Mouse (Mus musculus) lung, postnatal 0 days (tissue): ENCODE data around the gene Armcx1. TPM values are rescaled to one million over a fixed set of nuclear protein-coding genes. Genes with fewer than 3 reads are reported as not detected.
"Not testable (repeated sequence)": the region's sequence is repeated elsewhere in the genome, so short reads cannot be mapped to it uniquely, and the experiment has no call there.

Source experiments
- ATAC-seq: fragments of 200-750 bp; cut with Nextera tagmentation; 2 replicates; pipeline ENCODE4 v1.8.0; 2017; ENCODE audit warnings: moderate library complexity
- DNase-seq: peaks from one replicate; pipeline ENCODE4 v3.0.0-alpha.2; 2016; ENCODE audit warnings: low spot score
- H3K27ac ChIP-seq: fragments of 300-500 bp; sonication (generic); 2 replicates; pipeline ENCODE4 v1.5.1; 2014; ENCODE audit warnings: antibody characterized with exemption, mild to moderate bottlenecking, low read length, mixed read lengths
- H3K27me3 ChIP-seq: fragments of 300-500 bp; sonication (generic); replicated peaks from 2 replicates; pipeline ENCODE4 v1.6.1; 2014; ENCODE audit warnings: low read length, mixed read lengths; ENCODE audit not compliant: insufficient read depth
- H3K36me3 ChIP-seq: fragments of 300-500 bp; sonication (generic); 2 replicates; pipeline ENCODE4 v1.6.1; 2014; ENCODE audit warnings: low read length, mixed read lengths; ENCODE audit not compliant: insufficient read depth
- H3K4me1 ChIP-seq: fragments of 300-500 bp; sonication (generic); 2 replicates; pipeline ENCODE4 v1.6.1; 2014; ENCODE audit warnings: antibody characterized with exemption, low read depth, low read length, mixed read lengths; ENCODE audit not compliant: insufficient read depth
- H3K4me2 ChIP-seq: fragments of 300-500 bp; sonication (generic); replicated peaks from 2 replicates; pipeline ENCODE4 v1.6.1; 2014; ENCODE audit warnings: low read depth, mild to moderate bottlenecking, low read length, moderate library complexity, mixed read lengths
- H3K4me3 ChIP-seq: fragments of 300-500 bp; sonication (generic); 2 replicates; pipeline ENCODE4 v1.5.1; 2014; ENCODE audit warnings: low read depth, low read length
- H3K9ac ChIP-seq: fragments of 300-500 bp; sonication (generic); replicated peaks from 2 replicates; pipeline ENCODE4 v1.6.1; 2014; ENCODE audit warnings: low read depth, mild to moderate bottlenecking
- H3K9me3 ChIP-seq: fragments of 300-500 bp; sonication (generic); 2 replicates; pipeline ENCODE4 v1.6.1; 2016; ENCODE audit warnings: low read length, mixed read lengths
- CTCF ChIP-seq: IDR thresholded peaks from 2 replicates; pipeline ENCODE4 v1.5.1; 2016; ENCODE audit warnings: antibody characterized with exemption, mild to moderate bottlenecking
- EP300 ChIP-seq: IDR thresholded peaks from 2 replicates; pipeline ENCODE4 v1.6.1; 2016; ENCODE audit warnings: antibody characterized with exemption, mild to moderate bottlenecking, control low read depth
- WGBS: fragments of 180-500 bp; shearing (Covaris S2); extraction: QIAGEN DNeasy Blood & Tissue Kit; methylation state at CpG from one replicate; pipeline ENCODE4 v1.1.7; 2014; 5-methylcytosine and 5-hydroxymethylcytosine counted together
- polyA plus RNA-seq: library from polyadenylated mRNA; unstranded; fragments of >200 nt; fragmentation: Nextera tagmentation; extraction: Ambion mirVana; gene quantifications from 2 replicates; pipeline ENCODE4 v1.2.1, GENCODE M21; 2015

Armcx1 gene
- polyA plus RNA-seq, 1 experiment from 2014 or later: 33.3 TPM

DNA sequence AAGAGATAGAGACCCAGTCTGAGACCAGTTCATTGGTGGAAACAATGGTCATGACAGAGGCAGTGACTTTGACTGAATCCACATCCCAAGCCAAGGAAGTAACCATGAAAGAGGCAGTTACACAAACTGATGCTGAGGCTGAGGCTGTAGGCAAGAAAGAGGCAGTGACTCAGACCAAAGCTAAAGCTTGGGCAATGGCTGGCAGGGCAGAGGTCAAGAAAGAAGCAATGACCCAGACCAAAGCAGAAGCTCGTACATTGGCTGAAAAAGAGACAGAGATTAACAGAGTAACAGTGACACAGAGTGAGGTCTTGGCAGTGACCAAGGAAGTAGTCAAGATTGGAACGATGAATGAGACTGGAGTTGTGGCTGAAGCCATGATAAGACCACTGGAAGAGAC lies 28.1 kb upstream of the Armcx1 start:
- ATAC-seq (no peak), DNase-seq (no peak)
- Histone ChIP-seq H3K9ac (no peak overlapping the region), H3K27ac (no peak overlapping the region), H3K9me3 (no peaks in the 10 kb centered on the region), H3K27me3 (no peaks in the 10 kb centered on the region), H3K4me2 (no peak overlapping the region), H3K4me3 (no peak overlapping the region), H3K36me3 (no peaks in the 10 kb centered on the region), H3K4me1 (no peaks in the 10 kb centered on the region)
- TF ChIP-seq EP300 (no peak), CTCF (no peak)
- WGBS: 62% methylated on average over 2 of the region's 2 CpGs

DNA sequence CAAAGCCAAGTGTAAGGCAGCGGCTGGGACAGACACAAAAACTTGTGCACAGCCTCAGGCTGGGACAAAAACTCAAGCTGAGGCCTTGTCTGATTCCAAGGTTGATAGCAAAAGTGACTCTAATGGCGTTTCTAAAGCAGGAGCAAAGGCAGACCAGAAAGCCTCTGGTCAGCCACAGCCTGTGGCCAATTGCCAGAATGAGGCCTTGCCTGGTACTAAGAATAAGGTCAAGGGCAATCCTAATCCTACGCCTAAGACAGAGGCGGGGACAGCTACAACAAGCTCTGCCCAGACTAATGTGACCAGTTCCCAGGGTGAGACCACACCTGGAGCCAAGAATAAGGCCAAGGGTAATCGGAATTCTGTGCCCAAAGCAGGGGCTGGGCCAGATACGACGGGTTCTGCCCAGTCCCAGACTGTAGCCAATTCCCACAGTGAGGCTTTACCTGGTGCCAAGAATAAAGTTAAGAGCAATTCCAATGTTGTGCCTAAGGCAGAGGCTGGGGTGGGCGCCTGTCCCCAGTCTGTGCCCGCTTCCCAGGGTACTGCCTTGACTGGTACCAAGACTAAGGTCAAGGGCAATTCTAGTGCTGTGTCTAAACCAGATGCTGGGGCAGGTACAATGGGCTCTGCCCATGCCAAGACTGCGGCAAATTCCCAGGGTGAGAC lies 26.8 kb upstream of the Armcx1 start:
- TF ChIP-seq EP300: no peak
- TF ChIP-seq CTCF: no peak
- Histone ChIP-seq H3K4me1 (no peaks in the 10 kb centered on the region), H3K27ac (no peak overlapping the region), H3K36me3 (no peaks in the 10 kb centered on the region), H3K4me2 (no peak overlapping the region), H3K27me3 (no peaks in the 10 kb centered on the region), H3K4me3 (no peak overlapping the region), H3K9ac (no peak overlapping the region), H3K9me3 (no peaks in the 10 kb centered on the region)
- DNase-seq: no peak
- ATAC-seq: no peak
- 86% methylated on average over 10 of the region's 10 CpGs for WGBS

DNA sequence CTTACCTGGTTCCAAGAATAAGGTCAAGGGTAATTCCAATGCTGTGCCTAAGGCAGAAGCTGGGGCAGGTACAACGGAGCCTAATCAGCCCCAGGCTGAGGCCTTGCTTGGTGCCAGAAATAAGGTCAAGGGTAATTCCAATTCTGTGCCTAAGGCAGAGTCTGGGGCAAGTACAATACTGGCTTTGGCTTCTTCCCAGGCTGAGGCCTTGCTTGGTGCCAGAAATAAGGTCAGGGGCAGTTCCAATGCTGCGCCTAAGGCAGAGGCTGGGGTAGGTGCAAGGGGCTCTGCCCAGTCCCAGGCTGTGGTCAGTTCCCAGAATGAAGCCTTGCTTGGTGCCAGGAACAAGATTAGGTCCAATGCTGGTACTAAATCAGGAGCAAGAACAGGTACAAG lies 26.2 kb upstream of the Armcx1 start:
- Histone ChIP-seq H3K36me3 (no peaks in the 10 kb centered on the region), H3K27ac (no peak overlapping the region), H3K4me2 (no peak overlapping the region), H3K9me3 (no peaks in the 10 kb centered on the region), H3K27me3 (no peaks in the 10 kb centered on the region), H3K4me3 (no peak overlapping the region), H3K4me1 (no peaks in the 10 kb centered on the region), H3K9ac (no peak overlapping the region)
- 90% methylated on average over 2 of the region's 2 CpGs for WGBS
- TF ChIP-seq EP300: no peak
- no peak for TF ChIP-seq CTCF
- DNase-seq: no peak
- no peak for ATAC-seq

DNA sequence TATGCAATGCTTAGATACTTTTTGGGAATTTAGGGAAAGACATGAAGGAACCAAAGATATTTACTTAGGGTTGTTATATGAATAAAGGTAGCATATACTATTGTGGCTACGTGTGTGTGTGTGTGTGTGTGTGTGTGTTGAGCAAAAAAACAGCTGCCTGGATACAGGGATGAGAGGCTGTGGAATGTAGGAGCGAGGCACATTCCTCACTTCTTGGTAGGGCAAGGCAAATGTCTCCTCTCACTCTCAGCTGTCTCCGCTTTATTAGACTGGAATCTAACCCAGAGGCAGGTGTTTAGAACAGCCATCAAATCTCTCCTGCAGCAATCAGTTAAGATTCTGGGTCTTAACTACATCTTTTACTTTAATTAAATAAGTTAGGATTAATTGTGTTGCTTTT lies 900 bp upstream of the Armcx1 start:
- ATAC-seq: no peak
- Histone ChIP-seq H3K4me2 (no peak overlapping the region), H3K27me3 (no peaks in the 10 kb centered on the region), H3K36me3 (no peaks in the 10 kb centered on the region), H3K4me3 (no peak overlapping the region), H3K9ac (no peak overlapping the region), H3K27ac (no peak overlapping the region), H3K9me3 (no peaks in the 10 kb centered on the region), H3K4me1 (no peaks in the 10 kb centered on the region)
- no peak for TF ChIP-seq EP300
- no peak for TF ChIP-seq CTCF
- 32% methylated on average over 3 of the region's 3 CpGs for WGBS
- DNase-seq: no peak

DNA sequence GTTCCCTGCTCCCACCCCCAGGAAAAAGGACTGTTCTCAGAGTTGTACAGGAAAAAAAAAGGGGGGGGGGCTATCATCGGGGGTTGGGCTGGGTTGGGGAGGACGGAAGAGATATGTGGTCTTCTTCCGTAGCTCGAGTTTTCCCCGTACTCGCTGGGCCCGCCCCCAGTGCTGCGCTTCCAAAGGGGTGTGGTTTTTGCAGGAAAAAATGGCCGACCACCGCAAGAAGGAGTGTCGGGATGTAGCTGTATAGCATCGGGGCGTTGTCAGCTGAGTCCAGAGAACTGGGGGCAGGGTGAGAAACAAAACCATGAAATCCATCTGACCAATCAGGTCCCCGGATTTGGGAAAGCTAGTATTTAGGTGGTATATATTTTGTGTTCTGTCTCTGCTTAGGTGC lies 761 bp downstream of the Armcx1 start:
- Histone ChIP-seq H3K27ac (peak overlapping the region; percentile 78), H3K9me3 (no peaks in the 10 kb centered on the region), H3K4me2 (peak overlapping the region; percentile 60), H3K36me3 (no peaks in the 10 kb centered on the region), H3K4me3 (peak overlapping the region; percentile 45), H3K27me3 (no peaks in the 10 kb centered on the region), H3K4me1 (no peaks in the 10 kb centered on the region), H3K9ac (0 out of 2 replicates have a peak overlapping the region, but pooled peaks have one; percentile 26)
- TF ChIP-seq EP300 (no peak), CTCF (no peak)
- WGBS: 13% methylated on average over 14 of the region's 14 CpGs
- ATAC-seq (peak; percentile 89), DNase-seq (peak; percentile 68)

DNA sequence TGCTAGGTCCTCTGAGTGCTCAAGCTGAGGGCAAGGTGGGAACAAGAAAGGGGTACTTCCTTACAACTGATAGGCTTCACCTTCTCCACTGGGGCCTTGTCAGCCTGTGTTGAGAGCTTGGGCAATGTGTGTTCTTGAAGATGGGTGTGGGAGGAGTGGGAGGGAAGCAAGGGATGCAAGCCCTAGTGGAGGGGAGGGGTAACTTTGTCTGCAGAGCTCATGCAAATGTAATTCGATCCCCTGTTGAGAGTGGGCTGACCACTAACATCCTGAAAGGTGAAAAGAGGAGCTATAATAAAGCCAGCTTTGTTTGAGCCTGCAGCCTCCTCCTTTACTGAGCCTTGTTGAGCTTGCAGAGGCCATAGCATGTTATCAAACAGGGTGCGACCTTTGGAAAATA lies 6.0 kb downstream of the Armcx1 start:
- ATAC-seq, H3K4me2 ChIP-seq, DNase-seq, H3K27ac ChIP-seq, H3K9me3 ChIP-seq, H3K27me3 ChIP-seq, H3K4me3 ChIP-seq, H3K9ac ChIP-seq, H3K36me3 ChIP-seq, H3K4me1 ChIP-seq: not testable (repeated sequence)
- 41% methylated on average over 1 of the region's 2 CpGs for whole genome bisulfite sequencing

DNA sequence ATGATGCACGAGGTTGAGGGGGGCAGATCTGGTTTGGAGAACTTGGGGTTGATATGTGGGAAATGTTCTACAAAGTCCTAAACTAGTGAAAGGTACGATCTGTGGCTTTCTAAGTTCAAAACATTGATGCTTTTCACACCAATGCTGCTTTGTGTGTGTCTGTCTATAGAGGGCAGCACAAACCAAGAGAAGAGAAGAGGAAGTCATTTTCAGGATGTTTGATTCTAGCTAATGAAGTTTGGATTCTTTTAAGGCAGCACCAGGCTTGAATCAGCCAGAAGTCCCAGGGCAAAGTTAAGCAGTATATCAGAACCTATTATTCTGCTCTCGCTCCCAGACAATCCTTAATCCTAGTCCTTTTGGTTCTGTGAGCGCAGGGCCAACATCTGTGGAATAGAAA lies 12.0 kb downstream of the Armcx1 start:
- Histone ChIP-seq H3K4me2 (no peak overlapping the region), H3K27me3 (no peaks in the 10 kb centered on the region), H3K9ac (no peak overlapping the region), H3K36me3 (no peaks in the 10 kb centered on the region), H3K4me1 (no peaks in the 10 kb centered on the region), H3K27ac (no peak overlapping the region), H3K9me3 (no peaks in the 10 kb centered on the region), H3K4me3 (no peak overlapping the region)
- DNase-seq (peak; percentile 56), ATAC-seq (no peak)
- TF ChIP-seq EP300: no peak
- peak; percentile 72 for TF ChIP-seq CTCF
- WGBS: 39% methylated on average over 4 of the region's 4 CpGs
